Mouse (Mus musculus) spleen, adult 2 months (tissue): ENCODE measurements around the gene Tacstd2. TPM values are rescaled to one million over a fixed set of nuclear protein-coding genes. Genes with fewer than 3 reads are reported as not detected.
"Not testable (repeated sequence)": the region's sequence is repeated elsewhere in the genome, so short reads cannot be mapped to it uniquely, and the experiment has no call there.

Experiments
- DNase-seq, 2 experiments: peaks; one replicate each; pipeline versions ENCODE4 v3.0.0 to v3.0.0-alpha.2; 2012 to 2021; ENCODE audit warnings: low spot score in 2 of 2, low read depth in 1 of 2
- H3K27ac ChIP-seq: fragments of 200-500 bp; 2 replicates; pipeline ENCODE4 v1.5.1; 2012; ENCODE audit warnings: low read length, inconsistent platforms; ENCODE audit not compliant: insufficient read depth
- H3K27me3 ChIP-seq: fragments of 200-500 bp; 2 replicates; pipeline ENCODE4 v1.6.1; 2012; ENCODE audit warnings: mild to moderate bottlenecking, moderate library complexity, low read length, inconsistent platforms; ENCODE audit not compliant: control insufficient read depth, insufficient read depth
- H3K36me3 ChIP-seq: fragments of 200-500 bp; 2 replicates; pipeline ENCODE4 v1.6.1; 2012; ENCODE audit warnings: mild to moderate bottlenecking, low read length, inconsistent platforms; ENCODE audit not compliant: control insufficient read depth, insufficient read depth
- H3K4me1 ChIP-seq: fragments of 200-500 bp; 2 replicates; pipeline ENCODE4 v1.6.1; 2011; ENCODE audit warnings: inconsistent platforms; ENCODE audit not compliant: control insufficient read depth, insufficient read depth, insufficient read length
- H3K4me3 ChIP-seq: fragments of 200-500 bp; 2 replicates; pipeline ENCODE4 v1.5.1; 2011; ENCODE audit warnings: mild to moderate bottlenecking, inconsistent platforms; ENCODE audit not compliant: insufficient read depth, insufficient read length; ENCODE audit errors: extremely low read depth
- CTCF ChIP-seq: fragments of 200-500 bp; IDR thresholded peaks from 2 replicates; pipeline ENCODE4 v1.5.1; 2011; ENCODE audit warnings: mild to moderate bottlenecking, inconsistent platforms; ENCODE audit not compliant: insufficient read depth, insufficient read length, insufficient replicate concordance; ENCODE audit errors: extremely low read depth
- POLR2A ChIP-seq: fragments of 200-500 bp; IDR thresholded peaks from 2 replicates; pipeline ENCODE4 v1.6.1; 2011; ENCODE audit warnings: low read depth, low read length, inconsistent platforms
- WGBS: fragments of 180-500 bp; shearing (Covaris S2); methylation state at CpG from one replicate; pipeline ENCODE4 v1.1.7; 2018; 5-methylcytosine and 5-hydroxymethylcytosine counted together
- polyA plus RNA-seq: library from polyadenylated mRNA; depleted of rRNA; stranded (reverse); fragments of >200 nt; gene quantifications from 2 replicates; pipeline ENCODE4 v1.2.3, GENCODE M21; 2012; rRNA removed

The Tacstd2 gene
- polyA plus RNA-seq, 1 experiment, result 2.7 TPM

DNA sequence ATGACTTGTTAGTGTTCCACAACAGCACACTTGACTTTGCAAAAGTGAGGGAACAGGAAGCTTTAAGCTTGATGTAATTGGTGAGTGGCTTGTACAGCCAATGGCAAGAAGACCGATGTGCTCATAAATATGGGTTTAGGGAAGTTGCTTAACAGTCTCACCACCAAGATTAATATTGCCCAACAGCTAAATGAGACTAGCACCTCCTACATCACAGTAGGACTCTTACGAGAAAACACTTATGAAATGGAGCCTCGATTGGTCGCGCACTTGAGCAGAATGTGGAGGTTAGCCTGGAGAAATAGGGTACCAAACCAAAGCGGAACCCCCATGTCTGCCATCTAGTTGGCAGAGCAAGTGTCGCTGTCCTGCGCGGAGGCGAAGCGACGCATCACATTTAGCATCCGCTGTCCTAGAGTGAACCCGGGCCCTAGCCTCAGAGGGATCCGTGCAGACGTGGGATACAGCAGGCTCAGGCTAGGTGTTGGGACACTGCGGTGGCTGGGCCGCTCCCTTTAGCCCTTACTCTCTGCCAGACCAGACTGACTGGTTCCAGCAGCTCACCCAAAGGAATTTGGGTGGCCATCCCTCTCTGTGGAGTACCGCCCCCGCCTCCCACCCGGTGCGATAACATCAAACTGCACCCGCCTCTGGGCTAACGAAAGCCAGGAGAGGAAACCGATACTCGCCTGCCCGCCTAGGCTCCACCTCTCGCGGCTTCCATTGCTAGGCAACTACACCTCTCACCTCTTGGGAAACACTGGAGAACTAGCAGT is 2.7 kb downstream of the Tacstd2 start:
- H3K27me3 ChIP-seq, result peaks cover 18% of the 10 kb centered on the region
- H3K4me3 ChIP-seq, result peak overlapping the region; percentile 28; the same call in 1 of the 2 replicates
- H3K36me3 ChIP-seq, result no peaks in the 10 kb centered on the region
- no peak for DNase-seq
- 3% methylated on average over 29 of the region's 29 CpGs for WGBS
- TF ChIP-seq POLR2A (no peak), CTCF (no peak)
- H3K4me1 ChIP-seq, result peaks cover 12% of the 10 kb centered on the region
- peak overlapping the region; percentile 10 for H3K27ac ChIP-seq

DNA sequence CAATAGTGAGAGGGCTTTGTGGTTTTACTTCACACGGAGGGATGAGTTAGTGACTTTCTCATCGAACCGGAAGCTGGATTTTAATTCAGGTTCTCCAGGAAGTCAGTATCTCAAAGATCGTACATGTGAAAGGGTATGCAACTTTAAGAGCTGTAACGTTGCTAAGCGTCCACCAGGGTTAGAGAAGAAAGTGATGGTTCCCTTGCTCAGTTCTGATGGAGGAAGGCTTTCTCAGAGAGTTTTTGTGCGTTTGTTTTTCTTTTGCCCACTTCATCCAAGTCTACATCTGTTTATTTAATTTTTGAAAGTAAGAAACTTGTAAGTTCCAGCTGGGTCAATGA is 3.8 kb downstream of the Tacstd2 start:
- DNase-seq, result no peak
- H3K27me3 ChIP-seq, result peaks cover 18% of the 10 kb centered on the region
- no peak for TF ChIP-seq CTCF
- no peak for TF ChIP-seq POLR2A
- H3K4me3 ChIP-seq, result no peak overlapping the region
- peaks cover 12% of the 10 kb centered on the region for H3K4me1 ChIP-seq
- no peak overlapping the region for H3K27ac ChIP-seq
- no peaks in the 10 kb centered on the region for H3K36me3 ChIP-seq
- 54% methylated on average over 7 of the region's 7 CpGs for WGBS

DNA sequence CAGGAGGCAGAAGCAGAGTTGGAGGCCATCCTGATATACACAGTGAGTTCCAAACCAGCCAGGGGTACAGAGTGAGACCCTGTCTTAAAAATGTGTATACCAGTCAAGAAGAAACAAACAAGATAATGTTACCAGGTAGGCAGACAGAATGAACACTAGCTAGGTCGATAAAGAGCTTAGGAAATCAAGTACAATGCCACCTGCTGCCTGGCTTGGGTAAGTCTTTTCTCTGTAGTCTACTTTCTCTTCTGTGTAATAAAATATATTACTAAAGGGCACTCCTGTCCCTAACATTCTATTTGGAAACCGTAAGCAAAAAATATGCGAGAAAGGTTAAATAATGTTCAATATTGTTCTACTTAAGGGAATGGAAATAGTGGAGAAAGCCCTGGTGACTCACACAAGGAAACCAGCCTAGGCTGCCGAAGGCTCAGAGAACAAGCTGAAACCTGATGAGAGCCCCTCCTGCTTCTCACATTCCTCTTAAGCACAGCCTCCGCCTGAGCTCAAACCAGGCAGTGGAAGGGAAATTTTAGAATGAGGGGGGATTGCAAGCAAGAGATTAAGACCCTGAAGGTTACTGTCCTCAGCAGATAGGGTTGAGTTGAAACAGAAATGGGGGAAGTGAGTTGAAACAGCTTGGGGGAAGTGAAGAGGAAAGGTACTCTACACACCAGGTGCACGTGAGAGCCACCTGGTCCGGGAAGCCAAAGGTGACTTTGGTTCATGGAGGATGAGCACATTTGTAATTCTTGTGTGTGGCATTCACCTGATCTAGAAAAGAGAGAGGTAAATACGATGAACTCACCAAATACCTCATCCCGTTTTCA is 4.4 kb downstream of the Tacstd2 start:
- no peak for TF ChIP-seq POLR2A
- no peak for TF ChIP-seq CTCF
- no peak overlapping the region for H3K27ac ChIP-seq
- DNase-seq, result peak in 1 of 2 experiments; percentile 24
- peaks cover 18% of the 10 kb centered on the region for H3K27me3 ChIP-seq
- H3K4me1 ChIP-seq, result peaks cover 12% of the 10 kb centered on the region
- H3K4me3 ChIP-seq, result no peak overlapping the region
- no peaks in the 10 kb centered on the region for H3K36me3 ChIP-seq
- WGBS, result 44% methylated on average over 9 of the region's 9 CpGs

DNA sequence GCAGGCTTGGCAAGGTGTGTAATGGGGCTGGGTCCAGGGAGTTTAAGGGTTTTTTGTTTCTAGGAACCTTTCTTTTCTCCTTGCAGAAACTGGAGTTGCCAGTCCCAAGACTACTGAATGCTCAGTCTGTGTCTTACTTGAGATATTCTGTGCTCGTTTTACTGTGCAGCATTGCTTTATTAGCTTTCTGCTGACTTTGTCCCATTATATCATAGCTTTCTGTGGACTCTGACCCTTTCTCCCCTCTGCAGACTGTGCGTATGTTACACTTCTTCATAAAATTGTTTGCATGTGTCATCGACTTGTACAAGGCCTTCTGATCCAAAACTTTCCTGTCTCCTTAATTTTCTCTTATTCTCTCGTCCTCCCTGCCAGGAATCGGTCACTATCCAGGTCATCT is 9.2 kb downstream of the Tacstd2 start:
- Histone ChIP-seq H3K4me1 (no peaks in the 10 kb centered on the region), H3K27ac (no peak overlapping the region), H3K4me3 (no peak overlapping the region), H3K36me3 (no peaks in the 10 kb centered on the region), H3K27me3 (no peaks in the 10 kb centered on the region)
- no peak for DNase-seq
- no peak for TF ChIP-seq POLR2A
- TF ChIP-seq CTCF, result no peak
- 91% methylated on average over 5 of the region's 5 CpGs for WGBS

DNA sequence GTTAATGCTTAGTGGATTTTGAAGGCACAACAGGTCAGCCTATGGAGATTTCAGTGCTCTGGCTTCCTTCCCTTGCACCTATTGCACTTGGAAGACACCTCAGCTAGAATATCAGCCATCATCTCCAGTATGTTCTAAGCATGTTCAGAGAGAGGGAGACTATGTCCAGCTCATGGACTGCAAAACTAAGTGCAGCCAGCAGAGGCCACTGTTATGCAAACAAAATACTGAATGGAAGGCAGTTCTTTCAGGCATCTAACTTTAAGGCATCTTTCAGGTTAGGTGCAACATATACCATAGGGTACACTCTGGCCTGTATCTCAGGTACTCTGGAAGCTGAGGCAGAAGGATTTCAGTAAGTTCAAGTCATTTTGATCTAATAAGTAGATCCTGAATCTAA is 24.8 kb downstream of the Tacstd2 start:
- Histone ChIP-seq H3K27me3 (no peaks in the 10 kb centered on the region), H3K27ac (no peak overlapping the region), H3K4me3 (no peak overlapping the region), H3K36me3 (no peaks in the 10 kb centered on the region), H3K4me1 (no peaks in the 10 kb centered on the region)
- peak in 1 of 2 experiments; percentile 64 for DNase-seq
- TF ChIP-seq CTCF (peak; percentile 17; the same call in 1 of the 2 replicates), POLR2A (no peak)

DNA sequence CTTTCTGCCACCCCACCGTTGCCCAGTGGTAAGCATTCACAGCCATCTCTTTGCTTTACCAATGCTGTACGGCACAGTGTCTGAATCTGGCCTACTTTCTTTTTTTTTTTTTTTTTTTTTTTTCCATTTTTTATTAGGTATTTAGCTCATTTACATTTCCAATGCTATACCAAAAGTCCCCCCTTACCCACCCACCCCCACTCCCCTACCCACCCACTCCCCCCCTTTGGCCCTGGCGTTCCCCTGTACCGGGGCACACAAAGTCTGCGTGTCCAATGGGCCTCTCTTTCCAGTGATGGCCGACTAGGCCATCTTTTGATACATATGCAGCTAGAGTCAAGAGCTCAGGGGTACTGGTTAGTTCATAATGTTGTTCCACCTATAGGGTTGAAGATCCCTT is 33.7 kb downstream of the Tacstd2 start:
- not testable (repeated sequence) for H3K4me3 ChIP-seq, H3K4me1 ChIP-seq, H3K27me3 ChIP-seq, H3K36me3 ChIP-seq, DNase-seq, H3K27ac ChIP-seq
- 91% methylated on average over 2 of the region's 6 CpGs for WGBS

GRCm38 (mm10) chr6:67491755-67492154 is 43.8 kb downstream of the Tacstd2 start, which contains the start of gene Il23r:
Il23r (minus strand) TSS chr6:67491855.
- no peaks in the 10 kb centered on the region for H3K4me1 ChIP-seq
- 77% methylated on average over 2 of the region's 2 CpGs for WGBS
- no peak within 1 kb of the TSS for H3K27ac ChIP-seq
- H3K36me3 ChIP-seq, result no peaks in the 10 kb centered on the region
- TF ChIP-seq POLR2A, result no peak
- TF ChIP-seq CTCF, result no peak
- no peaks in the 10 kb centered on the region for H3K27me3 ChIP-seq
- no peak within 1 kb of the TSS for H3K4me3 ChIP-seq
- DNase-seq, result no peak

Other genes starting within 250 kb of the Tacstd2 start
- 1.8 and 2.3 TPM in 2 replicates for gene Il12rb2, start 159.6 kb downstream of the Tacstd2 start, polyA plus RNA-seq
- gene Il23r, start 43.9 kb downstream of the Tacstd2 start, polyA plus RNA-seq, result 0.08 TPM in 1 of 2 replicates, not detected in the other